Mouse (Mus musculus): ENCODE measurements at regions not wholly inside any gene's neighbourhood (a gene's known extent, or its start where the extent isn't known, plus 50 kb on each side); places are given as distances from the start of the nearest gene placed in this dataset.
"Not testable (repeated sequence)": the region's sequence is repeated elsewhere in the genome, so short reads cannot be mapped to it uniquely, and the experiment has no call there.

- no peak for DNase-seq
Observed at GRCm38 (mm10) chr11:52460190-52460780, 64.1 kb downstream of the 9530068E07Rik start.

GRCm38 (mm10) chr11:52471128-52471527 lies 74.9 kb downstream of the 9530068E07Rik start:
- not testable (repeated sequence) for DNase-seq

DNA sequence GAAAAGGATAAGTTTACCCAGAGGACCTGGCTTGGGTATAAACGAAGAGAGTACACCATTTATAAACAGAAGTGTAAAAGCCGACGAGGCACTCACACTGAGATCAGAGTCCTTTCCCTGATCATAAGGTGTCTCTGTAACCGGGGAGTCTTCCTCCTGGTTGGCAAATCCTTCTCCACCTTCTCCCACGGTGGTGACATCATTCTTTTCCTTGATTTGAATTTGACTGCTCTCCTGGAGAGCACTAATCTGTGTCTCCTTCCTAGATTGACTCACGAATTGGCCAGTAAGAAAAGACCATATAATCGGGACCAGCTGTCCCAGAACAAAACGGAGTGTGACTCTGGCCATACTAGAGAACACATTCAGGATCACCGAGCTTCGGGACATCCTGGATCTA lies 83.9 kb downstream of the 9530068E07Rik start:
- DNase-seq = not testable (repeated sequence)

DNA sequence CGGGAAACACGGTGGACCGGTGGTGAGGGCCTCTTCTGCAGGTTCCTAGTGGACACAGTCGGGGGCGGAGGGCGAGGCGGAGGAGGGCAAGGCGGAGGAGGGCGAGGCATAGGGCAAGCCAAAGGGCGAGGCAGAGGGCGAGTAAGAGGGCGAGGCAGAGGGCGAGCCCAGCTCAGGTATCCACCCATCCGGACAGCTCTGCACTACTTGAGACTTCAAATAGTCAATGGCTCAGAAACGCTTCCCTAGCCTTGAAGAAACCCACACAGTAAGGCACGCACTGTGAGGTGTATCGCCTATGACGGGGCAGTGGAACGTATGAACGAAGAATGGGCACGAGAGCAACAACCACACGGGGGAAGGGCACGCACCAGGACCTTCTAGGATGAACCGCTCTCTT lies 84.5 kb downstream of the 9530068E07Rik start:
- DNase-seq = not testable (repeated sequence)

GRCm38 (mm10) chr11:52483534-52483933 lies 87.3 kb downstream of the 9530068E07Rik start:
- not testable (repeated sequence) for DNase-seq

GRCm38 (mm10) chr11:52488538-52488937 lies 92.3 kb downstream of the 9530068E07Rik start:
- not testable (repeated sequence) for DNase-seq

DNA sequence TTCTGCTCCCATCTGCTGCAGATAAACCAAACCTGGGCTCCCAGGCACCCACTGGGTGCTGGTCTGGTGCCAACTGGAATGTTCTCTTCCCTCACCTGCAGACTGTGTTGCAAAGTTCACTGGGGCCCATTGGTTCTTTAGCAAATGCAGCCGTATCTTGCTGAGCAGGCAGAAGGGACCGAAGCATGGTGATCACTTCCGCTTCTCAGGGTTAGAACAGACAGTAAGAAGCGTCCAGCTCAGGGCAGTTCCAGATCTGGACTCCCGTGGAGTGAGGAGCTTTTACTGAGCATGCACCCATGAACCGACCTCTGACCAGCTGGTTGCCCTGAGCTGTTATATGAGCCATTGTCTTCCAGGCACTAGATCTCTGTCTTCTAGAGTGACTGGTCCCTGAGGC lies 97.1 kb downstream of the 9530068E07Rik start:
- no peak for DNase-seq

- DNase-seq = no peak
Observed at GRCm38 (mm10) chr11:52496908-52497307, 100.7 kb downstream of the 9530068E07Rik start.

DNA sequence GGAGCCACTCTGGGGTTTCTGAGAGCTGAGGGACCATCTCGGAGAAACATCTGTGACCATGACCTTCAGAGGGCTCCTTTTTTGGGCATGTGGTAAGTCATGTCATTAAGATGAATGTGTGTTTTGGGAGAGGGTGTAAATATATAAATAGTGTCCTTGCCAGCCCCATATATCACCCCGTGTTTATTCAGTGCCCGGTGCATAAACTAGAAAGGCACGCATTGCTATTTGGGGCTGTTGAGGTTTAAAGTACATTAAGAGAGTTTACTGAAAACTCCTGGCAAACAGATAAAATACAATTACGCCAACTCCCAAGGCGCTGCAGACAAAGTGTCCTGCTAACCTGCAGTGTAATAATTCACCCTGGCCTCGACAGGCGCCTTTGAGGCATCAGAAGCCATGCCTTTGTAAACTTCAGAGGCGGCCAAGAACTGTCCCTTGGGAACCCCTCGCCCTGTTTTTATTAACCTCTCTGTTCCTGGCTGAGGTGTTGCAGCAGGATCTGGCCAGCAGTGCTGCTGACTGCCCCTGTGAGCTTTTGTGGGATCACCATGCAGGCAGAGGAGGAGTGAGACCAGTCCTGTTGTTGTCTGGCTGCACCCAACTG lies 106.6 kb downstream of the 9530068E07Rik start:
- no peak for DNase-seq

DNA sequence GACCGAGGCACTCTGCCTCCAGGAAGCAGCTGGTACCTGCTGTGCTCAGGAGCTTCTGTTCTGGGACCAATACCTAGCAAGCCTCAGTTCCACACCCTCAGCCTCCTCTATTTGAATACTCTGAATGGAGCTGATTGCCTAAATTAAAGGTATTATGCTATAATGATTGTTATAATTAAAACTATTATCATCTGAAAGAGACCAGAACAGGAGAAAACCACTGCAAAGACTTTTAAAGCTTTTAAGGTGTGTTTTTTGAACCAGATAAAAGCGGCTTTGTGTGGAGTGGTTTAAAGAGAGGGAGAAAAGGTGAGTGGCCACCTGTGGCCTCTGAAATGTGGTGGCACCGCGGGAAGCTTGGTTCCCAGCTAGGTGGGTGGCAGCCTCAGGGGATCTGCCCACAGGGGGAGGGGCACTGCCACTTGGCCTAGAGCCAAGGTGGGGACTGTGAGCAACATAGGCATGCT lies 115.6 kb downstream of the 9530068E07Rik start:
- no peak for DNase-seq

DNA sequence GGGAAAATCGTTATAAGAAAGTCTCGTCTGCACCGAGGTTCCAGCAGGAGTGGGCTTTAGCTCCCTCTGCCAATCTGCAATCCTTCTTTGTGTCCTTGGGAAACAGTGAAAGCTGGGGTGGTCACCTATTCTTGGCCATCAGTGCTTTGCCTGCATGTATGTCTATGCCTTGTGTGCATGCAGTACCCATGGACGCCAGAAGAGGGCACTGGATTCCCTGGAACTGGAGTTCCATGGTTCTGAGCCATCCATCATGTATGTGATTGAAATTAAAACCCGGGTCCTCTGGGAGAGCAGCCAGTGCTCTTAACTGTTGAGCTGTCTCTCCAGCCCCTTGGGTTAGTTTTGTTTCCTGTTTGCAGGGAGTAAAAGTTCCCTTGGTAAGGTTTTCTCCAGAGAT lies 121.1 kb downstream of the 9530068E07Rik start:
- DNase-seq = peak; percentile 15

DNA sequence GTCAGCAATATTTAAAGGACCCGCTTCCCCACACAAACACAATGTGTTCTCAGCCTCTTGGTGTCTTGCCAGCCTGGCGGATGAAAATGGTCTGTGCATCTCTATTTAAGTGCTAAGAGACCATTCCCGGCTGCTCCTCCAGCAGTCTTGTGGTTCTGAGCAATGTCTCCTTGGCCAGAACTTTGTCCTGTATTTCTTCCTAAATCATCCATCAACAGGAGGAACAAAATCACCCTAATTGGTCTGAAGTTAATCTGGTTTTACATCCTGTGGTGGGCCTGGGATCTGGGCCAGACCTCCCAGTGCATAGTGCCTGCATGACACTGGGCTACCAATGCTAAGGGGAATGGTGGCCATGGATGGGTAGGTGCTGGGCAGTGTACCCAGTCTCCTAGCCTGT lies 123.6 kb downstream of the 9530068E07Rik start:
- no peak for DNase-seq

DNA sequence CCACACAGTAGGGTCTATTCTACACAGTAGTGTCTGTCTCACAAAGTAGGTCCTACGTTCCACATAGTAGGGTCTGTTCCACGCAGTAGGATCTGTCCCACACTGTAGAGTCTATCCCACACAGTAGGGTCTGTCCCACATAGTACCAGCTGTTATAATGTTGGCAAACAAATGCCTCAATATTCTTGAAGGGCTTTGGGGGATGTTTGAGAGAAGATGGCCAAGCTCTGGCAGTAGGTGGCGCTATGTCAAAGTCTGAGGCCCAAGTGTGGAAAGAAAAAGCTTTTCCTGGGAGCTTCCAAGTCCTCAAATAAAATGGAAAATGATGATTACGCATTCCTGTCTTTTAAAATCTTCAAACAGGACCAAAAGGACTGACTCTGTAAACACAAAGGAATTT lies 125.7 kb downstream of the 9530068E07Rik start:
- peak; percentile 56 for DNase-seq

GRCm38 (mm10) chr11:52522384-52522783 lies 126.2 kb downstream of the 9530068E07Rik start:
- no peak for DNase-seq

DNA sequence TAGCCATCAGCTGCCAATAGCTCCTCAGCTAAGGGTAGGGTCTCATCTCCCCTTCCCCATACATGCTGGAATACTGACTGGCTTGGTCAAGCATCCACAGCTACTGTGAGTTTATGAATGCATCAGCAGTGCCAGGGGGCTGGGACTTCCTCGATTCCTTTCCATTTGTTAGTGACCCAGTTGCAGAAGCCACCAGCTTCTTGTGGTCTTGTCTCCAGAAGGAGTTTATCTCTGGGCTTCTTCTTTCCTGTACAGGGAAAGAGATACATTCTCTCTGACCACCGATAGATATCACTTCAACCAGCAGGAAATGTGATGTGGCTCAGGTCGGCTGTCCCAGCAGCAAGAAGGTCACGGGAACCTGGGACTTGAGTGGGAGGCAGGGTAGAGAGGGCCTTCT lies 127.0 kb downstream of the 9530068E07Rik start:
- DNase-seq = no peak

- DNase-seq = no peak
Observed at GRCm38 (mm10) chr11:52523671-52524070, 127.4 kb downstream of the 9530068E07Rik start.

DNA sequence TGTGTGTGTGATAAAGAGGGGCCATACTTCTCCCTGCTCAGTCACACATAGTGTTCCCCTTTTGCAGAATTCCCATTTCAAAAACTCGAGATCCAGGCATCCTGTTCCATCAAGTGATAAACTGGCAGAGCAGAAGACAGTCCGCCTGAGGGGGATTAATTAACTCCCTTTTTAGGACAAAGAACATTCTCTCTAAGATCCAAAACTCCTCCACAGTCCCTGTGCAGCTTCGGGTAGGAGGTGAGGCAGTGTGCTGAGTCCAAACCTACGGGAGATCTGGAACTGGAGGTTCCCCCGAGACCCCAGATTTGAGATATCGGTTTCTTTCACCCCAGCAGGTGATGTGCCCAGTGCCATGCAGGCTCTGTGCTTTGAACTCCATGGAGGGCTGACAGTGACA lies 129.2 kb downstream of the 9530068E07Rik start:
- DNase-seq = no peak

GRCm38 (mm10) chr11:52526306-52526705 lies 130.1 kb downstream of the 9530068E07Rik start:
- no peak for DNase-seq

- DNase-seq = peak; percentile 10
Observed at GRCm38 (mm10) chr11:52533379-52533778, 137.2 kb downstream of the 9530068E07Rik start.

DNA sequence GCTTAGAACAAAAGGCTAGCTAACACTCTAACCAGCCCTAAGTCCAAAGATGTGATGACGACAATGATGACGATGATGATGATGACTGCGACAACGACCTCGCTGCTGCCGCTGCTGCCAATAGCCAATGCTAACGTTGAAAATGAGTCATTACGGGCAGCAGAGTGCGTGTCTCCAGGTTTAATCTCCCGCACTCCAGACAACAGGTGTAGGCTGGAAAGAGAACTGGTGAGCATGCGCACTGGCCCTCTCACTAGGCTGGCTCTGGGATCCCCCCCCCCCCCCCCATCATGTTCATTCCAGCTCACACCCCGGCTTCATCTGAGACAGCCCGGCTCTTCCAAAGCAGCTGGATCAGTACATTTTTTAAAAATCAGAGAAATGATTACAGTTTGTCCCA lies 138.4 kb downstream of the 9530068E07Rik start:
- DNase-seq = peak; percentile 10

- DNase-seq = no peak
Observed at GRCm38 (mm10) chr11:52536211-52536610, 140.0 kb downstream of the 9530068E07Rik start.

DNA sequence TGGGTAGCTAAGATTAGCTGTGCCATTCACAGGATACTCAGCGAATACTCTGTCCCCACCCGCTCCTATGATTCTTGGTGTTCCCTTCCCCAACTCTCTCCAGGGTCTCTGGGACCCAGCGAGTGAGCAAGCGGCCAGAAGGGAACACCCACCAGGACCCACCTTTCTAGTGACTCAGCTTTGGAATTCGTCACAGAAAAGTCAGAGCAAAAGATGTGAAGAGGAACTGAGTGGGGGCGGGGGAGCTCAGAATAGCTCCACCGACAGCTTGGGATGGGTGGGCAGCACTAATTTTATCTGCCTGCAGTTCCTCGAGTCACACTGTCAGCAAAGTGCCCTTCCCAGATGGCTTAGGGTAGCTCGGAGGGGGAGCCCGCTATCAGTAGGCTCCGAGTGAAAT lies 140.6 kb downstream of the 9530068E07Rik start:
- DNase-seq = no peak

DNA sequence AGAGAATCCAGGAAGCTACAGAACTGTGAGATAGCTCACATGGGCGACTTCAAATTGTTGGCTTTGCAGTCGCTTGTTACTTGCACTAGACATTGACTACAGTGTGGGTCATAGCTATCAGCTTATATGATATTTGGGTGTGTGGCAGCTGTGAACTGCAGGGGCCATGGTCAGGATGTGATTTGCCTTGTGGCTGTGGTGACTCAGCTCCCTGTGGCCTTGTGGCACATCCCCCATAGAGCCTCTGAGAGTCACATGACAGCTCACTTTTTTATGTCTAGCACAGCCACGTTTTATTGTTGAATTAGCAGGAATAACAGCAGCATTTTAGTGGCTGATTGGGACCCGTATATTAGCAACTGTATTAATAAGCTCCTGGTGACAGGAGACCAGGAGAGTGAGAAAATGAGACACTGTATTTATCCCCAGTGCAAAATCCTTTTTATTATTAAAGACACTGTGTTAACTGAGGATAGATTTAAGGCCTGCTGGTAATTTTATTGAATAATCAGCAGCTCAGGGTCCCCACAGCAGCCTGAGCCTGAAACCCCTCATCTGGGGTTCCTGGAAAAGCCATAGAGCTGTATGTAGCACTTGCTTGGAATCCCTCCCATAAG lies 141.7 kb downstream of the 9530068E07Rik start:
- DNase-seq = no peak

DNA sequence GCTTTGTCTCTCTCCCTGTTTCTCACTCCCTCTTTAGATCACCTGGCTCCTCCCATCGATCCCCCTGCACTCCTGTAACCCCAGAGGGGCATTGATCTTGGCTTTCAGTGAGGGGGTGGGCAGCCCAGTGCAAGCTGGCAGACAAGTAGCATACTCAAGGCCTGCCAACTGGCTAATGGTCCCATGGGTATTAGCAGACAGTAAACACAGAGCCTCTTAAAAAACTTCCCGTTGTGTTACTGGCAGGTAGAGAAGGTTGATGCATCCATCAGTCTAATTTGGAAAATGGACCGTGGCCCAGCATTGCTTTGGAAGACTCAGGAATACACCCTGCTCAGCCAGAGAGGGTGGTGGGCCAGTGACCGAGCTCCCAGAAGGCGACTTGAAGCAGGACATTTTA lies 145.0 kb downstream of the 9530068E07Rik start:
- DNase-seq = no peak

All from gastrocnemius, postnatal 10 days (tissue).